Mouse (Mus musculus) myocyte (in vitro differentiated cells): ENCODE results near the gene Isoc2a. TPM values are rescaled to one million over a fixed set of nuclear protein-coding genes. Genes with fewer than 3 reads are reported as not detected.

ENCODE experiments used
- H3K27me3 ChIP-seq: one replicate; pipeline ENCODE4 v1.6.1; 2011; ENCODE audit not compliant: control insufficient read depth, insufficient read depth, insufficient read length
- H3K36me3 ChIP-seq: one replicate; pipeline ENCODE4 v1.6.1; 2011; ENCODE audit not compliant: control insufficient read depth, insufficient read depth
- H3K4me2 ChIP-seq: one replicate; pipeline ENCODE4 v1.6.1; 2011; ENCODE audit warnings: low read depth, control low read depth
- H3K4me3 ChIP-seq: one replicate; pipeline ENCODE4 v1.5.1; 2011; ENCODE audit warnings: mild to moderate bottlenecking, control low read depth, moderate library complexity
- H3K79me2 ChIP-seq: one replicate; pipeline ENCODE4 v1.6.1; 2011; ENCODE audit not compliant: control insufficient read depth, insufficient read depth
- H3ac ChIP-seq: one replicate; pipeline ENCODE4 v1.6.1; 2011; ENCODE audit not compliant: control insufficient read depth, insufficient read length
- CEBPB ChIP-seq: IDR thresholded peaks from 2 replicates; pipeline ENCODE4 v1.6.1; 2011; ENCODE audit warnings: mild to moderate bottlenecking, moderate library complexity; ENCODE audit not compliant: poor library complexity, insufficient read depth, severe bottlenecking
- E2F4 ChIP-seq: IDR thresholded peaks from one replicate; pipeline ENCODE4 v1.6.1; 2011; ENCODE audit warnings: mild to moderate bottlenecking, control low read depth, moderate library complexity; ENCODE audit not compliant: insufficient read depth
- MAX ChIP-seq: IDR thresholded peaks from one replicate; pipeline ENCODE4 v1.6.1; 2011; ENCODE audit warnings: low read depth, mild to moderate bottlenecking, control low read depth
- MYOD1 ChIP-seq, 3 experiments: IDR thresholded peaks; one replicate each; pipeline ENCODE4 v1.6.1; 2011; ENCODE audit warnings: control low read depth in 2 of 3, low read depth in 2 of 3, mild to moderate bottlenecking in 2 of 3, moderate library complexity in 1 of 3; ENCODE audit not compliant: insufficient read length in 2 of 3, control insufficient read depth in 1 of 3
- MYOG ChIP-seq, 3 experiments: IDR thresholded peaks; one replicate each; pipeline ENCODE4 v1.6.1; 2011; ENCODE audit warnings: control low read depth in 2 of 3, low read depth in 2 of 3, mild to moderate bottlenecking in 2 of 3; ENCODE audit not compliant: insufficient read length in 2 of 3, control insufficient read depth in 1 of 3, insufficient read depth in 1 of 3
- POLR2A ChIP-seq: IDR thresholded peaks from one replicate; pipeline ENCODE4 v1.6.1; 2011; ENCODE audit warnings: low read depth, mild to moderate bottlenecking, control low read depth, moderate library complexity; ENCODE audit not compliant: insufficient read length
- POLR2AphosphoS2 ChIP-seq: IDR thresholded peaks from one replicate; pipeline ENCODE4 v1.6.1; 2011; ENCODE audit warnings: low read depth, control low read depth; ENCODE audit not compliant: insufficient read length
- REST ChIP-seq: IDR thresholded peaks from one replicate; pipeline ENCODE4 v1.6.1; 2011; ENCODE audit warnings: mild to moderate bottlenecking, control low read depth, moderate library complexity; ENCODE audit not compliant: insufficient read depth, insufficient read length
- SRF ChIP-seq: IDR thresholded peaks from one replicate; pipeline ENCODE4 v1.6.1; 2011; ENCODE audit warnings: low read depth; ENCODE audit not compliant: control insufficient read depth, insufficient read length
- TCF12 ChIP-seq: IDR thresholded peaks from one replicate; pipeline ENCODE4 v1.6.1; 2011; ENCODE audit warnings: mild to moderate bottlenecking, control low read depth; ENCODE audit not compliant: poor library complexity, insufficient read depth, severe bottlenecking
- TCF3 ChIP-seq: IDR thresholded peaks from one replicate; pipeline ENCODE4 v1.6.1; 2011; ENCODE audit warnings: low read depth, control low read depth; ENCODE audit not compliant: insufficient read length
- USF1 ChIP-seq: IDR thresholded peaks from one replicate; pipeline ENCODE4 v1.6.1; 2011; ENCODE audit warnings: low read depth, mild to moderate bottlenecking, control low read depth, moderate library complexity
- polyA plus RNA-seq: library from polyadenylated mRNA; unstranded; fragments of >200 nt; fragmentation: generic; extraction: Trizol; gene quantifications from one replicate; pipeline ENCODE4 v1.2.1, GENCODE M21; 2012; ENCODE audit warnings: missing spikeins

Isoc2a gene
- polyA plus RNA-seq, 1 experiment: 3.3 TPM

GRCm38 (mm10) chr7:4926849-4927248 is 49.9 kb downstream of the Isoc2a start:
- no peak overlapping the region for H3ac ChIP-seq
- H3K4me3 ChIP-seq: no peak overlapping the region
- H3K36me3 ChIP-seq: no peaks in the 10 kb centered on the region
- H3K4me2 ChIP-seq: no peak overlapping the region
- H3K27me3 ChIP-seq: no peaks in the 10 kb centered on the region
- TF ChIP-seq TCF3: no peak
- no peaks in the 10 kb centered on the region for H3K79me2 ChIP-seq

DNA sequence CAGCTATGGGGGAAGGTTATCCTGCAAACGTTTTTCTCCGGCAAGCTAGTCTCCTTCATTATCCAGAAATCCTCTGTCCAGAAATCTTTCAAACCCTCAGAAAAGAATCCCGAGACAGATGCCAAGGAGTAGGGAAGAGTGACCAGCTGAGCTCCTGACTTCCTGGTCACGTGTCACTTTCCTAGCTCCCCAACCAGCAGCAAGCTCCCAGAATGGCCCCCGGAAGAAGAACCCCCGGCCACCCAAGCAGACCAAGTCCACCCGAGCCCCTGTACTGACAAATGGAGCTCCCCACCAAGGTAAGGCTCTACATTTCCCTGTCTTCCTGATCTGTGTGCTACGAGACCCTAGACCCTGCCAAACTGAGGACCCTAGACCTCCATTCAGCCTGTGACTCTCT is 50.8 kb downstream of the Isoc2a start:
- Histone ChIP-seq H3K4me3 (no peak overlapping the region), H3K4me2 (no peak overlapping the region), H3K36me3 (no peaks in the 10 kb centered on the region), H3K27me3 (no peaks in the 10 kb centered on the region), H3ac (no peak overlapping the region), H3K79me2 (no peaks in the 10 kb centered on the region)
- TF ChIP-seq E2F4 (no peak), TCF3 (no peak), POLR2A (no peak), SRF (no peak), CEBPB (no peak), POLR2AphosphoS2 (no peak), MAX (no peak), MYOG (IDR thresholded peaks at IDR 0.05; ENCODE audit: control insufficient read depth in 1 of 3, insufficient read depth in 1 of 3, insufficient read length in 2 of 3, low read depth in 2 of 3) (no peak), MYOD1 (IDR thresholded peaks at IDR 0.05; ENCODE audit: control insufficient read depth in 1 of 3, insufficient read length in 2 of 3, low read depth in 2 of 3) (no peak), REST (no peak)

GRCm38 (mm10) chr7:4928323-4928722 is 51.4 kb downstream of the Isoc2a start:
- no peak overlapping the region for H3K4me3 ChIP-seq
- H3K36me3 ChIP-seq: no peaks in the 10 kb centered on the region
- H3ac ChIP-seq: no peak overlapping the region
- no peaks in the 10 kb centered on the region for H3K79me2 ChIP-seq
- H3K27me3 ChIP-seq: no peaks in the 10 kb centered on the region
- H3K4me2 ChIP-seq: no peak overlapping the region
- no peak for TF ChIP-seq MYOG (IDR thresholded peaks at IDR 0.05; ENCODE audit: control insufficient read depth in 1 of 3, insufficient read depth in 1 of 3, insufficient read length in 2 of 3, low read depth in 2 of 3)
- TF ChIP-seq CEBPB: no peak
- no peak for TF ChIP-seq POLR2AphosphoS2
- no peak for TF ChIP-seq USF1
- no peak for TF ChIP-seq TCF3
- no peak for TF ChIP-seq TCF12

DNA sequence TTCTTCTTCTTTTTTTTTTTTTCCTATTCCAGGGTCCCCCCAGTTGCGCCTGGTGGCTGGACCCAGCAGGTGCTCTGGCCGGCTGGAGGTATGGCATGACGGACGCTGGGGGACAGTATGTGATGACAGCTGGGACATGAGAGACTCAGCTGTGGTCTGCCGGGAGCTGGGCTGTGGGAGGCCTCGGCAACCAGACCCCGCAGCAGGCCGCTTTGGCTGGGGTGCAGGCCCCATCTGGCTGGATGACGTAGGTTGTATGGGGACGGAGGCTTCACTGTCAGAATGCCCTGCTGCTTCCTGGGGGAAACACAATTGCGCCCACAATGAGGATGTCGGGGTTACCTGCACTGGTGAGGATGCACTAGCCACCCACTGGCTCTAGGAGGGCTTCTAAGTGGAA is 56.1 kb downstream of the Isoc2a start:
- Histone ChIP-seq H3ac (no peak overlapping the region), H3K79me2 (no peaks in the 10 kb centered on the region), H3K4me2 (no peak overlapping the region), H3K27me3 (no peaks in the 10 kb centered on the region), H3K4me3 (no peak overlapping the region), H3K36me3 (no peaks in the 10 kb centered on the region)
- TF ChIP-seq E2F4 (no peak), SRF (no peak), MYOD1 (IDR thresholded peaks at IDR 0.05; ENCODE audit: control insufficient read depth in 1 of 3, insufficient read length in 2 of 3, low read depth in 2 of 3) (no peak), TCF12 (no peak), POLR2AphosphoS2 (no peak), REST (no peak), CEBPB (no peak), POLR2A (no peak)

GRCm38 (mm10) chr7:4934160-4934914 is 57.4 kb downstream of the Isoc2a start:
- no peak for TF ChIP-seq USF1
- TF ChIP-seq TCF12: no peak
- TF ChIP-seq MYOD1 (IDR thresholded peaks at IDR 0.05; ENCODE audit: control insufficient read depth in 1 of 3, insufficient read length in 2 of 3, low read depth in 2 of 3): no peak
- no peak for TF ChIP-seq POLR2AphosphoS2
- TF ChIP-seq REST: no peak
- no peak for TF ChIP-seq MAX
- no peak for TF ChIP-seq SRF
- TF ChIP-seq TCF3: no peak
- TF ChIP-seq MYOG (IDR thresholded peaks at IDR 0.05; ENCODE audit: control insufficient read depth in 1 of 3, insufficient read depth in 1 of 3, insufficient read length in 2 of 3, low read depth in 2 of 3): no peak
- no peak for TF ChIP-seq E2F4
- TF ChIP-seq CEBPB: no peak
- no peak for TF ChIP-seq POLR2A

More at GRCm38 (mm10) chr7:4934160-4934914, 57.4 kb downstream of the Isoc2a start:
- no peaks in the 10 kb centered on the region for H3K36me3 ChIP-seq
- H3K4me2 ChIP-seq: no peak overlapping the region
- H3ac ChIP-seq: no peak overlapping the region
- H3K4me3 ChIP-seq: no peak overlapping the region
- no peaks in the 10 kb centered on the region for H3K79me2 ChIP-seq
- H3K27me3 ChIP-seq: no peaks in the 10 kb centered on the region
